Mouse (Mus musculus) lung, embryonic 15.5 days (tissue): ENCODE results near the gene Ube2z. TPM values are rescaled to one million over a fixed set of nuclear protein-coding genes. Genes with fewer than 3 reads are reported as not detected.
A peak's percentile ranks its signal among the peaks of the same experiment; 100 is the strongest.

Experiments used
- ATAC-seq: fragments of 200-750 bp; cut with Nextera tagmentation; 2 replicates; pipeline ENCODE4 v1.8.0; 2017; ENCODE audit warnings: moderate number of reproducible peaks, borderline replicate concordance; ENCODE audit not compliant: low FRiP score, low TSS enrichment; ENCODE audit errors: extremely low read depth
- H3K27ac ChIP-seq: fragments of 300-500 bp; sonication (generic); 2 replicates; pipeline ENCODE4 v1.5.1; 2015; ENCODE audit warnings: moderate library complexity, mild to moderate bottlenecking, inconsistent platforms
- H3K27me3 ChIP-seq: fragments of 300-500 bp; sonication (generic); 2 replicates; pipeline ENCODE4 v1.6.1; 2015; ENCODE audit warnings: inconsistent platforms
- H3K36me3 ChIP-seq: fragments of 300-500 bp; sonication (generic); 2 replicates; pipeline ENCODE4 v1.6.1; 2015; ENCODE audit warnings: inconsistent platforms
- H3K4me1 ChIP-seq: fragments of 300-500 bp; sonication (generic); 2 replicates; pipeline ENCODE4 v1.6.1; 2015; ENCODE audit warnings: inconsistent platforms
- H3K4me2 ChIP-seq: fragments of 300-500 bp; sonication (generic); 2 replicates; pipeline ENCODE4 v1.6.1; 2015; ENCODE audit warnings: inconsistent platforms, mild to moderate bottlenecking, moderate library complexity
- H3K4me3 ChIP-seq: fragments of 300-500 bp; sonication (generic); 2 replicates; pipeline ENCODE4 v1.5.1; 2015; ENCODE audit warnings: mild to moderate bottlenecking, inconsistent platforms
- H3K9ac ChIP-seq: fragments of 300-500 bp; sonication (generic); 2 replicates; pipeline ENCODE4 v1.6.1; 2015; ENCODE audit warnings: inconsistent platforms
- H3K9me3 ChIP-seq: fragments of 300-500 bp; sonication (generic); 2 replicates; pipeline ENCODE4 v1.6.1; 2016; ENCODE audit warnings: inconsistent platforms
- WGBS: fragments of 180-500 bp; shearing (Covaris S2); methylation state at CpG from one replicate; pipeline ENCODE4 v1.1.7; 2015; 5-methylcytosine and 5-hydroxymethylcytosine counted together
- polyA plus RNA-seq: library from polyadenylated mRNA; unstranded; fragments of >200 nt; fragmentation: Nextera tagmentation; extraction: Ambion mirVana; gene quantifications from 2 replicates; pipeline ENCODE4 v1.2.1, GENCODE M21; 2015

Gene Ube2z
- polyA plus RNA-seq, 1 experiment from 2014 or later, result 45.0 TPM

- H3K9ac ChIP-seq, result no peak overlapping the region
- no peak for ATAC-seq
- H3K36me3 ChIP-seq, result peaks cover 84% of the 10 kb centered on the region
- no peak overlapping the region for H3K4me2 ChIP-seq
- 86% methylated on average over 3 of the region's 3 CpGs for WGBS
- H3K9me3 ChIP-seq, result no peaks in the 10 kb centered on the region
- no peak overlapping the region for H3K4me3 ChIP-seq
- H3K27me3 ChIP-seq, result no peaks in the 10 kb centered on the region
- H3K4me1 ChIP-seq, result no peaks in the 10 kb centered on the region
- no peak overlapping the region for H3K27ac ChIP-seq
These were observed 14.3 kb downstream of the Ube2z start for GRCm38 (mm10) chr11:96050854-96051253.

- 69% methylated on average over 4 of the region's 4 CpGs for WGBS
- Histone ChIP-seq H3K4me2 (no peak overlapping the region), H3K9me3 (no peaks in the 10 kb centered on the region), H3K9ac (no peak overlapping the region), H3K27me3 (no peaks in the 10 kb centered on the region), H3K27ac (no peak overlapping the region), H3K4me1 (no peaks in the 10 kb centered on the region), H3K4me3 (no peak overlapping the region), H3K36me3 (peaks cover 77% of the 10 kb centered on the region)
- no peak for ATAC-seq
These were observed 15.2 kb downstream of the Ube2z start for GRCm38 (mm10) chr11:96049939-96050338.

GRCm38 (mm10) chr11:96047469-96048373, 17.5 kb downstream of the Ube2z start:
- Histone ChIP-seq H3K9me3 (no peaks in the 10 kb centered on the region), H3K4me2 (no peak overlapping the region), H3K27me3 (no peaks in the 10 kb centered on the region), H3K4me1 (no peaks in the 10 kb centered on the region), H3K36me3 (peaks cover 74% of the 10 kb centered on the region), H3K27ac (no peak overlapping the region), H3K9ac (no peak overlapping the region), H3K4me3 (no peak overlapping the region)
- WGBS, result 82% methylated on average over 4 of the region's 4 CpGs
- ATAC-seq, result no peak

GRCm38 (mm10) chr11:96046793-96047192, 18.4 kb downstream of the Ube2z start:
- Histone ChIP-seq H3K4me2 (no peak overlapping the region), H3K27ac (no peak overlapping the region), H3K27me3 (no peaks in the 10 kb centered on the region), H3K4me3 (no peak overlapping the region), H3K36me3 (peaks cover 65% of the 10 kb centered on the region), H3K9ac (no peak overlapping the region), H3K4me1 (no peaks in the 10 kb centered on the region), H3K9me3 (no peaks in the 10 kb centered on the region)
- no peak for ATAC-seq
- WGBS, result 87% methylated on average over 2 of the region's 2 CpGs

GRCm38 (mm10) chr11:96046028-96046427, 19.2 kb downstream of the Ube2z start:
- no peak overlapping the region for H3K4me2 ChIP-seq
- peaks cover 58% of the 10 kb centered on the region for H3K36me3 ChIP-seq
- H3K27me3 ChIP-seq, result no peaks in the 10 kb centered on the region
- no peak overlapping the region for H3K4me3 ChIP-seq
- H3K9ac ChIP-seq, result no peak overlapping the region
- H3K9me3 ChIP-seq, result no peaks in the 10 kb centered on the region
- no peak for ATAC-seq
- WGBS, result 82% methylated on average over 8 of the region's 8 CpGs
- H3K27ac ChIP-seq, result no peak overlapping the region
- no peaks in the 10 kb centered on the region for H3K4me1 ChIP-seq

- no peaks in the 10 kb centered on the region for H3K4me1 ChIP-seq
- no peaks in the 10 kb centered on the region for H3K9me3 ChIP-seq
- H3K27ac ChIP-seq, result no peak overlapping the region
- no peak overlapping the region for H3K9ac ChIP-seq
- H3K36me3 ChIP-seq, result peaks cover 50% of the 10 kb centered on the region
- ATAC-seq, result no peak
- no peak overlapping the region for H3K4me2 ChIP-seq
- WGBS, result 86% methylated on average over 11 of the region's 11 CpGs
- no peaks in the 10 kb centered on the region for H3K27me3 ChIP-seq
- H3K4me3 ChIP-seq, result no peak overlapping the region
These were observed 20.2 kb downstream of the Ube2z start for GRCm38 (mm10) chr11:96044803-96045567.

GRCm38 (mm10) chr11:96038560-96038959, 26.6 kb downstream of the Ube2z start:
- no peak overlapping the region for H3K4me2 ChIP-seq
- H3K27ac ChIP-seq, result no peak overlapping the region
- no peak for ATAC-seq
- no peak overlapping the region for H3K4me3 ChIP-seq
- 86% methylated on average over 1 of the region's 1 CpGs for WGBS
- no peaks in the 10 kb centered on the region for H3K9me3 ChIP-seq
- peaks cover 17% of the 10 kb centered on the region for H3K4me1 ChIP-seq
- no peaks in the 10 kb centered on the region for H3K27me3 ChIP-seq
- H3K9ac ChIP-seq, result no peak overlapping the region
- peaks cover 25% of the 10 kb centered on the region; the same call in 1 of the 2 replicates for H3K36me3 ChIP-seq

- peaks cover 17% of the 10 kb centered on the region; the same call in 1 of the 2 replicates for H3K36me3 ChIP-seq
- no peaks in the 10 kb centered on the region for H3K9me3 ChIP-seq
- no peak overlapping the region for H3K27ac ChIP-seq
- no peak for ATAC-seq
- no peak overlapping the region for H3K4me2 ChIP-seq
- H3K27me3 ChIP-seq, result no peaks in the 10 kb centered on the region
- H3K4me3 ChIP-seq, result no peak overlapping the region
- H3K9ac ChIP-seq, result no peak overlapping the region
- H3K4me1 ChIP-seq, result peaks cover 17% of the 10 kb centered on the region
- WGBS, result 84% methylated on average over 5 of the region's 5 CpGs
These were observed 27.7 kb downstream of the Ube2z start for GRCm38 (mm10) chr11:96037499-96037898.

GRCm38 (mm10) chr11:96035133-96035532, 30.1 kb downstream of the Ube2z start:
- Histone ChIP-seq H3K4me1 (peaks cover 17% of the 10 kb centered on the region), H3K4me2 (peak overlapping the region; percentile 88), H3K27me3 (0 out of 2 replicates have a peak, but pooled peaks cover 1% of the 10 kb centered on the region), H3K4me3 (peak overlapping the region; percentile 87), H3K9ac (peak overlapping the region; percentile 79), H3K9me3 (no peaks in the 10 kb centered on the region), H3K36me3 (peaks cover 13% of the 10 kb centered on the region; the same call in 1 of the 2 replicates), H3K27ac (no peak overlapping the region)
- 8% methylated on average over 6 of the region's 6 CpGs for WGBS
- ATAC-seq, result no peak

- H3K4me3 ChIP-seq, result peak within 1 kb of the TSS; percentile 87
- peak within 1 kb of the TSS; percentile 88 for H3K4me2 ChIP-seq
- 3% methylated on average over 29 of the region's 29 CpGs for WGBS
- no peaks in the 10 kb centered on the region for H3K9me3 ChIP-seq
- peak within 1 kb of the TSS; percentile 79 for H3K9ac ChIP-seq
- peak within 1 kb of the TSS; percentile 38; the same call in 1 of the 2 replicates for H3K27ac ChIP-seq
- ATAC-seq, result peak; percentile 84
- H3K36me3 ChIP-seq, result peaks cover 13% of the 10 kb centered on the region; the same call in 1 of the 2 replicates
- peaks cover 17% of the 10 kb centered on the region for H3K4me1 ChIP-seq
- 0 out of 2 replicates have a peak, but pooled peaks cover 6% of the 10 kb centered on the region for H3K27me3 ChIP-seq
These were observed 30.6 kb downstream of the Ube2z start, which contains the start of gene Snf8 for GRCm38 (mm10) chr11:96034596-96035052. TSS of gene Snf8 (plus strand) at chr11:96034885.

- peak overlapping the region; percentile 38; the same call in 1 of the 2 replicates for H3K27ac ChIP-seq
- peak overlapping the region; percentile 28; the same call in 1 of the 2 replicates for H3K9ac ChIP-seq
- peak overlapping the region; percentile 87 for H3K4me3 ChIP-seq
- ATAC-seq, result no peak
- 42% methylated on average over 8 of the region's 8 CpGs for WGBS
- 0 out of 2 replicates have a peak, but pooled peaks cover 7% of the 10 kb centered on the region for H3K27me3 ChIP-seq
- no peaks in the 10 kb centered on the region for H3K9me3 ChIP-seq
- peaks cover 17% of the 10 kb centered on the region for H3K4me1 ChIP-seq
- peak overlapping the region; percentile 88 for H3K4me2 ChIP-seq
- peaks cover 9% of the 10 kb centered on the region; the same call in 1 of the 2 replicates for H3K36me3 ChIP-seq
These were observed 31.1 kb downstream of the Ube2z start for GRCm38 (mm10) chr11:96034116-96034515.
